Mouse (Mus musculus): ENCODE results near the gene Prrc2c.

- TF ChIP-seq CTCF (IDR thresholded peaks at IDR 0.05; ENCODE audit: control insufficient read depth, insufficient read depth, insufficient read length) (no peak), USF1 (IDR thresholded peaks at IDR 0.05; ENCODE audit: low read depth) (no peak)
Measured at GRCm38 (mm10) chr1:162623895-162624294, 116.5 kb downstream of the Prrc2c start.

Data from C2C12 (cell line).